Mouse (Mus musculus) erythroblast, embryonic 14.5 days (primary cell): ENCODE results near the gene Gpsm2. TPM values are rescaled to one million over a fixed set of nuclear protein-coding genes. Genes with fewer than 3 reads are reported as not detected.

ENCODE experiments used
- H3K27me3 ChIP-seq: 2 replicates; pipeline ENCODE4 v1.6.1; 2012; ENCODE audit warnings: inconsistent platforms; ENCODE audit not compliant: control insufficient read depth
- H3K36me3 ChIP-seq: 2 replicates; pipeline ENCODE4 v1.6.1; 2012; ENCODE audit warnings: mild to moderate bottlenecking, inconsistent platforms; ENCODE audit not compliant: control insufficient read depth
- H3K4me1 ChIP-seq: 2 replicates; pipeline ENCODE4 v1.6.1; 2012; ENCODE audit warnings: inconsistent platforms; ENCODE audit not compliant: control insufficient read depth
- H3K4me3 ChIP-seq: replicated peaks from 2 replicates; pipeline ENCODE3; 2012; ENCODE audit warnings: moderate library complexity, mild to moderate bottlenecking, inconsistent platforms
- H3K9me3 ChIP-seq: 2 replicates; pipeline ENCODE4 v1.6.1; 2012; ENCODE audit warnings: low read length, inconsistent platforms, mixed read lengths; ENCODE audit not compliant: control insufficient read depth
- GATA1 ChIP-seq: IDR thresholded peaks from 2 replicates; pipeline ENCODE4 v1.6.1; 2012; ENCODE audit warnings: low read length, inconsistent platforms, mixed read lengths
- TAL1 ChIP-seq: IDR thresholded peaks from 3 replicates; pipeline ENCODE4 v1.6.1; 2012; ENCODE audit warnings: low read length, inconsistent platforms, mixed read lengths
- polyA plus RNA-seq: library from polyadenylated mRNA; stranded (reverse); fragments of >175 nt; gene quantifications from 2 replicates; pipeline ENCODE4 v1.2.3, GENCODE M21; 2012

Gene Gpsm2
- polyA plus RNA-seq, 1 experiment = 2.1 TPM

DNA sequence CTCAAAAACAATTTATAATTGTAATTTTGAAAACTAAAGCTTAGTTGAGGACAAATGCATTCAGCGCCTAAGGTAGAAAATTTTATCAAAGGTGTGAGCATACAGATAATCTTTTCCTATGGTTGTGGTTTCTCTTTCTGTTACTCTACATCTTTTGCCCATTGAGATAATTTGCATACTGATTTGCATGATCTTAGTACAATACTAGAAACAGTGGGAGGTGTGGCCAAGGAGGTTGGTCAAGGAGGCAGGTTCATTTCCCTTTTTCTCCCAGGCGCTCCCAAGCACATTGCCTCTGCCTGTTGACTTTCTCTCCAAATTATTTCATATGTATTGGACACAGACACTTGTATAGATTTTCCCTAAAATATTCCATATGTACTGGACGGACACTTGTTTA is 15.7 kb upstream of the Gpsm2 start:
- Histone ChIP-seq H3K27me3 (peaks cover 33% of the 10 kb centered on the region), H3K4me1 (peaks cover 11% of the 10 kb centered on the region), H3K9me3 (peaks cover 5% of the 10 kb centered on the region), H3K36me3 (no peaks in the 10 kb centered on the region), H3K4me3 (no peak overlapping the region)
- TF ChIP-seq TAL1 (no peak), GATA1 (no peak)

DNA sequence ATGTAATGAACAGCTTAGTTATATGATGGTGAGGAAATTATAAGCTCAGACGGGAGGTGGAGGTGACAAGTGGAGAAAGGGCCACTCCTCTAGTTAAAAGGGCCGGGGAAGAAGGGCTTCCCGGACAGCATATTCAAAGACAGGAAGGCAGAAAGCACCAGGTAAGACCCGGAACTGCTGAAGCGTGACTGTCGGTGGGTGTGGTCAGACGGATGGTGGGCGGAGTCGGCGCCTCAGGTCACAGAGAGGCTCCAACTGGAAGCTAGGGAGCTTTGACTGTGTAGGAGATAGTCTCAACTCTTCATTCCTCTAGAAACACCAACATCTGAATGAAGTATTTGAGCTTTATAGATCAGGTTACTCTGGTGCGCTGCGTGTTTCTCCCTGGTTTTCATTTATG is 8.2 kb upstream of the Gpsm2 start:
- Histone ChIP-seq H3K27me3 (peaks cover 10% of the 10 kb centered on the region), H3K36me3 (no peaks in the 10 kb centered on the region), H3K9me3 (peaks cover 12% of the 10 kb centered on the region), H3K4me1 (peaks cover 12% of the 10 kb centered on the region), H3K4me3 (peak overlapping the region; percentile 50)
- TF ChIP-seq TAL1 (no peak), GATA1 (no peak)

DNA sequence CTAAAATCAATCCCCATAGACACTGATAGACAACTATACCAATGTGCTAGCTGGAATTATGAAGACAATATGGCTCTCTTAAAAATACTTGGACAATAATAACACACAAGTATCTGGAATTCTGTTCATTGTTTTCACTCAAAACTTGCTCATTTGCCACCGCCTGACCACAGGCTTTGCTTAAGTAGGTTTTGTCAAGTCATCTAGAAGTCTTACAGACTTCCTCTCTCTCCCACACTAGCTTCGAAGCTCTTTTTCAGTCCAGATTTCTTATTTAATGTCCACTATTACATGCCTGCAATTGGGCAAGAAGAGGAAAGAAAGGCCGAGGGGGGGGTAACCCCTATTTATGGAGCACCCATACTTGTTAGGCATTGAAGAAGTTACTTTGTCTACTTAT is 5.7 kb upstream of the Gpsm2 start:
- Histone ChIP-seq H3K4me3 (no peak overlapping the region), H3K9me3 (peaks cover 7% of the 10 kb centered on the region), H3K27me3 (no peaks in the 10 kb centered on the region; the same call in none of the 2 replicates), H3K4me1 (peaks cover 21% of the 10 kb centered on the region), H3K36me3 (no peaks in the 10 kb centered on the region)
- no peak for TF ChIP-seq GATA1
- no peak for TF ChIP-seq TAL1

DNA sequence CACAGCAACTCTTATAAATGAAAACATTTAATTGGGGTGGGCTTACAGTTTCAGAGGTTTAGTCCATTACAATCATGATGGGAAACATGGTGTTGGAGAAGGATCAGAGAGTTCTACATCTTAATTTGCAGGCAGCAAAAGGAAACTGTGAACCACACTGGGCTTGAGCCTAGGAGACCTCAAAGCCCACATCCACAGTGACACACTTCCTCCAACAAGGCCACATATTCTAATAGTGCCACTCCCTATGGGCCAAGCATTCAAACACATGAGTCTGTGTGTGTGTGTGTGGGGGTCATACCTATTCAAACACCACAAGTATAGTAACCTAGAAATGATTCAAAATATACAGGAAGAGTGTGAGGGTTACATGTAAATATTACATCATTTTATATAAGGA is 5.2 kb upstream of the Gpsm2 start:
- H3K27me3 ChIP-seq = no peaks in the 10 kb centered on the region; the same call in 1 of the 2 replicates

DNA sequence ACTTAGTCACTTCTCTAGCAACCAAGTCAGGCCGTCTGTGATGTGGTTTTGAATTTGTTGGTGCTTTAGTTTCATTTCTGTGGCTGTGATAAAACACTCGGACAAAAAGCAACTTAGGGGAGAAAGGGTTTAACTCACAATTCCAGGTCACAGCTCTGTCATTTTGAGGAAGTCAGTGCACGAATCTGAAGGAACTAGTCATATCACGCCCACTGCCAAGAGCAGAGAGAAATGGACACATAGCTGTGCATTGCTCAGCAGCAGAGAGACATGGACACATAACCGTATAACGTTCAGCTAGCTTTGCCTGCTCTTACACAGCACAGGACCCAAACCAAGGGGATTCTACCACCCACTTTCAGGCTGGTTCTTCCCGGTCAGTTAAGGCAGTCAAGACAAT is 4.3 kb upstream of the Gpsm2 start:
- Histone ChIP-seq H3K36me3 (no peaks in the 10 kb centered on the region), H3K27me3 (no peaks in the 10 kb centered on the region), H3K9me3 (peaks cover 7% of the 10 kb centered on the region), H3K4me3 (no peak overlapping the region), H3K4me1 (peaks cover 27% of the 10 kb centered on the region)
- TF ChIP-seq TAL1 (no peak), GATA1 (no peak)

More for the DNA sequence above, 5.2 kb upstream of the Gpsm2 start:
- TF ChIP-seq GATA1 (no peak), TAL1 (no peak)
- Histone ChIP-seq H3K9me3 (peaks cover 7% of the 10 kb centered on the region), H3K4me1 (peaks cover 26% of the 10 kb centered on the region), H3K4me3 (no peak overlapping the region), H3K36me3 (no peaks in the 10 kb centered on the region)

DNA sequence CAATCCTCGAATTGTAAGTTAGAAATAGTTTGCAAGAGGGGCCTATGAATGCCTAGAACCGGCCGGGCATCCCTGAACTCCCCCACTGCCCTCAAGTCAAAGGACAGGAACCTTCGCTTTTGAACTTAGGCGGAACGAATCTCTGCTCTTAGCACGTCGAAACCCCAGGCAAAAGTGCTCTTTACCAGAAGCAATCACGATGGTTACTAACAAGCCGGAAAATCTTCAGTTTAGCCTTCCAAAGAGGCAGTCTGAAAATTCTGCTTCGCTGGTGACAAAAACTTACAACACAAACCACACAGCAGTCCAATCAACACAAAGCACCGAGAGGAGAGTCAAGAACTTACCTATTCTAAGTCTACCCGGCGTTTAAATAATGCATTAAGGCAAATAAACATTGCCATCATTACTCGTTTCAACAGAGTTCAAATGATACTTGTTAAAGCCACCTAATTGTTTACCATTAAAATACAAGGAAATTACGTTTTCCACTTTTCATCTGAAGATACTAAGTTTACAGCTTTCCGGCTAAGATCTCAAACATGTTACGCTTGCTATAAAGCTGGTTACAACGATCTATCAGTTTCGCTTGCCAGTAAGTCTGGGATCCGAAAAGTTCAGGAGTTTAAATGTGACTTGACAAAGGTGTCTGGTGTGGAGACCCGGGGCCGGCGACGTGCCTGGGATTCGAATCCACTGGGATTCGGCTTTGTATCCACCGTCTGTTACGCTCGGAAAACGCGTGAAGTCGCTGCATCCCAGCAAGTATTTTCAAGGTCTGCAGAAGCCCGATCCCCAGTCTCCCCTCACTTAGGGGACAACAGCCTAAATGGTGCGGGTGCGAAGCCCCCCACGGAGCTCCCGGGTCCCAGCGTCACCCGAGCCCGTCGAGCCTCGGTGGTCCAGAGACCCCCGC is 775 bp downstream of the Gpsm2 start:
- Histone ChIP-seq H3K4me1 (peaks cover 52% of the 10 kb centered on the region), H3K27me3 (no peaks in the 10 kb centered on the region), H3K4me3 (peak overlapping the region; percentile 99), H3K9me3 (peaks cover 6% of the 10 kb centered on the region), H3K36me3 (peaks cover 32% of the 10 kb centered on the region)
- TF ChIP-seq GATA1 (no peak), TAL1 (no peak)

DNA sequence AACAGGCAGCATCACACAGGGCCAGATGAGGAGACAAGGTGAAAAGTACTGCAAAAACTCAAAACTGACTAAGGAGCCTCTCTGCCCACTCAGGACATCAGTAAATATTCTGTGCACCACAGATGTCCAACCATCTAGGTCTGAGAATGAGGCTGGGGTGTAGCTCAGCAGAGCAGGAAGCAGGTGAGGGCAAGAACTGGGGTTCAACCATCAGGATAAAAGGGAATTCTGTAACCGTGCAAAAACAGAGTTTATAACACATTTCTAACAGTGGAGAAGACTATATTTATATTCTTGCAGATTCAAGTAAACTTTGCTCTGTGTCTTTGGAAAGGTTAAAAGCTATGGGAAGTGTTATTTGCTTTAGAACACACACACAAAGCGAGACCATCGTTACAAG is 2.3 kb downstream of the Gpsm2 start:
- H3K4me1 ChIP-seq = peaks cover 63% of the 10 kb centered on the region
- H3K9me3 ChIP-seq = no peaks in the 10 kb centered on the region
- peaks cover 46% of the 10 kb centered on the region for H3K36me3 ChIP-seq
- H3K27me3 ChIP-seq = no peaks in the 10 kb centered on the region
- TF ChIP-seq TAL1 (no peak), GATA1 (no peak)
- H3K4me3 ChIP-seq = peak overlapping the region; percentile 99

DNA sequence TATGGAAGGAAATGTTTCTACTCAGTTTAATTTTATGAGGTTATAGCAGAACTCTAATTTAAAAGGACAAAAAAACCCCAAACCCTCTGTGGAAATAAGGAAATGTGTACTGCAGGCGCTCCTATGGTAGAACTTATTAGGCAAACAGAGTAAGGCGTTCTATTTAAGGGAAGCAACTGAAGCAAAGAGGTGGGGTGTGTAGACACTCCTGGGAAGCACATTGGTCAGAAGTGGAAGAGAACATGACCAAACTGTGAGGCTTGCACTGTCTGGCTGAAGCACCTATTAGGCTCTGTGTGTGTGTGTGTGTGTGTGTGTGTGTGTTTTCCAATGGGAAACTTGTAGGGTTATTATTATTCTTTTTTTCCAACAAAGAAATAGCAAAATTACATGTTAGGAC is 2.8 kb downstream of the Gpsm2 start:
- H3K27me3 ChIP-seq = no peaks in the 10 kb centered on the region
- H3K4me3 ChIP-seq = peak overlapping the region; percentile 99
- no peaks in the 10 kb centered on the region for H3K9me3 ChIP-seq
- TF ChIP-seq TAL1 = no peak
- TF ChIP-seq GATA1 = no peak
- peaks cover 48% of the 10 kb centered on the region for H3K36me3 ChIP-seq
- peaks cover 64% of the 10 kb centered on the region for H3K4me1 ChIP-seq

DNA sequence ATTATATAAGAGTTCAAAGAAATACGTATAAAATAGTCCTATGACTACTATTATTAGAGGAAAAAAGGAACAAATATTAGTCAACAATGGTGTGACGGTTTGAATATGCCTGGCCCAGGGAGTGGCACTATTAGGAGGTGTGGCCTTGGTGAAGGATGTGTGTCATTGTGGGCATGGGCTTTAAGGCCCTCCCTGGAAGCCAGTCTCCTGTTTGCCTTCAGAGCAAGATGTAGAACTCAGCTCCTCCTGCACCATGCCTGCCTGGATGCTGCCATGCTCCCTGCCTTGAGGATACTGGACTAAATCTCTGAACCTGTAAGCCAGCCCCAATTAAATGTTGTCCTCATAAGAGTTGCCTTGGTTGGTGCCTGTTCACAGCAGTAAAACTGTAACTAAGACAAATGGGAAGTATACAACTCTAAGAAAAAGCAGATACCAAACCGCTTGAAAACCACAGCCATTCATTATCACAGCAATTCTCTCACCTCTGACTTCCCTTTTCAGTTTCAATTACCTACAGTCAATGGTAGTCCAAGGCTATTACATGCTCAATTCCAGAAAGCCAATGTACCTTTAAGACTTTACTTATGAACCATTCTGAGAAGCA is 4.1 kb downstream of the Gpsm2 start:
- TF ChIP-seq TAL1 (no peak), GATA1 (no peak)
- peaks cover 68% of the 10 kb centered on the region for H3K4me1 ChIP-seq
- no peaks in the 10 kb centered on the region for H3K9me3 ChIP-seq
- peak overlapping the region; percentile 30 for H3K4me3 ChIP-seq
- H3K36me3 ChIP-seq = peaks cover 61% of the 10 kb centered on the region
- no peaks in the 10 kb centered on the region for H3K27me3 ChIP-seq
